Mouse (Mus musculus): ENCODE data around the gene Coro2a. TPM values are rescaled to one million over a fixed set of nuclear protein-coding genes. Genes with fewer than 3 reads are reported as not detected.

The Coro2a gene
- total and polyA plus RNA-seq, 2 experiments from 2014 or later: 0.26 to 1.6 TPM

DNA sequence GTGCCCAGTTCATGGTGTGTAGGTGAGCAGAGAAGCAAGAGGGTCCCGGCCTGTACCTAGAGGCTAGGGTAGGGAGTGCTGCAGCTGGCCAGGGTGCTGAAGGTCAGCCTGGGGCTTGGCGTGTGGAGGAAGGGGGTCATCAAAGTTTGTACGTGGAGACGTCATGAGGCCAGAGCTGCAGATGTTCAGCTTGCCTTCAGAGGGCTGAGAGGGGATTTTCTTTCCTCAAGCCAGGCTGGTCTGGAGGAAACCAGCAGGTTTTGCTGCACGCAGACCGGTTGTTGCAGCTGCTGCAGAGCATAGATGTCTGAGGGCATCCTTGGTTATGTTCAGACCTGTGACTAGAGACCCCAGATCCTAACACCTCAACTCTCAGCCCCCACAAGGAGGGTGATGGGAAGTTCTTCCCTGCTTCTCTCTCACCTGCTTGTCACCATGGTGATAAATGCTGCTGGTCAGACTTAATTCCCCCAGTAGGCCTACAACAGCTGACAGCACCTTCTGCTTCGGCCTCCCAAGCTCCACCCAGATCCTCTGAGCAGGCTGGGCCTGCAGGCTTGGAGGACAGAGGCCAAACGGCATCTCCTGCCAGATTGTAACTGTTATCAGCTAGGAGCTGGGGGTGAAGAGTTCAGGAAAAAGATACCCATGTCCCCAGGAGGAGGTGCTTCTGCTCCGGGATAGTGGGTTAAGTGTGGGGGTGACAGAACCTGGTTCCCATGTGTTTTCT, 27.8 kb downstream of the Coro2a start:
- TF ChIP-seq CTCF (IDR thresholded peaks at IDR 0.05; ENCODE audit: low read depth) (no peak), EP300 (IDR thresholded peaks at IDR 0.05; ENCODE audit: low read depth) (no peak)
- Histone ChIP-seq H3K36me3 (replicated peaks; ENCODE audit: control insufficient read depth, insufficient read depth, low read length) (no peaks in the 10 kb centered on the region), H3K4me1 (ENCODE audit: control insufficient read depth, insufficient read depth) (no peaks in the 10 kb centered on the region), H3K9ac (replicated peaks; ENCODE audit: low read depth, low read length) (no peak overlapping the region), H3K4me2 (ENCODE audit: low read depth, low read length) (no peak overlapping the region), H3K27me3 (ENCODE audit: control insufficient read depth, insufficient read depth, low read length) (no peaks in the 10 kb centered on the region), H3K4me3 (ENCODE audit: low read depth, low read length) (no peak overlapping the region), H3K27ac (ENCODE audit: low read depth) (no peak overlapping the region), H3K9me3 (replicated peaks; ENCODE audit: control insufficient read depth, low read length) (no peaks in the 10 kb centered on the region)
- DNase-seq (ENCODE audit: low spot score): no peak
- no peak for ATAC-seq (ENCODE audit: insufficient read depth, low read depth)
- 30% methylated on average over 9 of the region's 9 CpGs for WGBS

DNA sequence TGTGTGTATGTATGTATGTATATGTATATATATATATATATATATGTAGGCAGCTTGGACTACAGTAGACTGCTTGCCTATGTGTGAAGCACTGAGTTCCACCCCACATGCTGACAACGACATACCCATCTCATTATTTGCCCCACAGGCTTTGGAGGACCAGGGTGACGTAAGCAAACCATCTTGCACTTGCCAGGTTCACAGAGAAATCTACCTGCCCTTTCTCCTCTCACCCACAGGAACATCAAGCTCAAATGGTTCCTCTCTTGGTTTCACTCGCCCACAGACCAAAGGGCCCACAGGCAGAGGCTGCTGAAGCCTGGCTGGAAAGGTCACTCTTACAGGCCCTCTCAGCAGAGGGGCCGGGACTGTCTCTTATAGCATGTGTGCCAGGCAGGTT, 29.4 kb downstream of the Coro2a start:
- no peak for ATAC-seq (ENCODE audit: insufficient read depth, low read depth)
- Histone ChIP-seq H3K9ac (replicated peaks; ENCODE audit: low read depth, low read length) (no peak overlapping the region), H3K4me2 (ENCODE audit: low read depth, low read length) (no peak overlapping the region), H3K27ac (ENCODE audit: low read depth) (no peak overlapping the region), H3K9me3 (replicated peaks; ENCODE audit: control insufficient read depth, low read length) (no peaks in the 10 kb centered on the region), H3K36me3 (replicated peaks; ENCODE audit: control insufficient read depth, insufficient read depth, low read length) (no peaks in the 10 kb centered on the region), H3K27me3 (ENCODE audit: control insufficient read depth, insufficient read depth, low read length) (0 out of 2 replicates have a peak, but pooled peaks cover 4% of the 10 kb centered on the region), H3K4me3 (ENCODE audit: low read depth, low read length) (no peak overlapping the region), H3K4me1 (ENCODE audit: control insufficient read depth, insufficient read depth) (no peaks in the 10 kb centered on the region)
- no peak for TF ChIP-seq CTCF (IDR thresholded peaks at IDR 0.05; ENCODE audit: low read depth)
- no peak for TF ChIP-seq EP300 (IDR thresholded peaks at IDR 0.05; ENCODE audit: low read depth)
- DNase-seq (ENCODE audit: low spot score): no peak
- WGBS: 76% methylated on average over 4 of the region's 4 CpGs

DNA sequence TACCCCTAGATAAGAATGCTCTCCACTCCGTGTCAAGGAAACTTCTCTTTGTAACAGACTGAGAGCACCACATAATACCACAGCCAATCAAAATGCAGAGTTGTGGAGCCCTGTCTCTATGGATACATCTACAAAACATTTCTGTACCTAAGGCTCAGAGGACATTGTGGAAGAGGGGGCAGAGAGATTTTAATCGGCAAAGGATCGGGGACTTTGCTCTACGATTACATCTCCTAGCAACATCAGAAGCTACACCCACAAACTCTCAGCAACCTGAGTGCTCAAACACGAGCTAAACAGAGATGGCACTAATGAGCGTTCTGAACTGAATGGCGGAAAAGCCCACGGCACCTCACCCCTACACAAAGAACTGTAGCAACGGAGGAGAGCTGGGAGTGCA, 30.3 kb downstream of the Coro2a start:
- Histone ChIP-seq H3K27ac (ENCODE audit: low read depth) (no peak overlapping the region), H3K4me2 (ENCODE audit: low read depth, low read length) (no peak overlapping the region), H3K9ac (replicated peaks; ENCODE audit: low read depth, low read length) (no peak overlapping the region), H3K36me3 (replicated peaks; ENCODE audit: control insufficient read depth, insufficient read depth, low read length) (no peaks in the 10 kb centered on the region), H3K4me1 (ENCODE audit: control insufficient read depth, insufficient read depth) (no peaks in the 10 kb centered on the region), H3K9me3 (replicated peaks; ENCODE audit: control insufficient read depth, low read length) (no peaks in the 10 kb centered on the region), H3K27me3 (ENCODE audit: control insufficient read depth, insufficient read depth, low read length) (0 out of 2 replicates have a peak, but pooled peaks cover 4% of the 10 kb centered on the region), H3K4me3 (ENCODE audit: low read depth, low read length) (no peak overlapping the region)
- no peak for TF ChIP-seq EP300 (IDR thresholded peaks at IDR 0.05; ENCODE audit: low read depth)
- TF ChIP-seq CTCF (IDR thresholded peaks at IDR 0.05; ENCODE audit: low read depth): no peak
- no peak for ATAC-seq (ENCODE audit: insufficient read depth, low read depth)
- DNase-seq (ENCODE audit: low spot score): no peak
- WGBS: 86% methylated on average over 9 of the region's 9 CpGs

DNA sequence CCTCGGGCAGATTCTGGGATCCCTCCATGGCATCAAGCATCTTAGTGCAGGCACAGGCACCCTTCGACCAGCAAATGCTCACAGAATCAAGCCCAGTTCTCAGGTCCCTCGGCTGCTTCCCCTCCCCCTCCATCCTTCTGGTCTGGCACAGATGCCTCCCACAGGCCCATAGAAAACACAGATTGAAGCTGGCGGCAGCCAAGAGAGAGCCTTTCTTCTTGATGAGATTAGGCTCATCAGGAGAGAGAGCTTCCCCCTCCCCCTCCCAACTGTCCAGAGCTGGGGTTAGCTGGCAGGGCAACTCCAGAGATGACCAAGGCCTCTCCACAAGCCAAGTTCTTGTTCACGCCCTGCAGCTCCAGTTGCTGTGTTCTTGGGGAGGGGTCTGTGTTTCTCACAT, 32.3 kb downstream of the Coro2a start:
- no peak overlapping the region for H3K27ac ChIP-seq (ENCODE audit: low read depth)
- H3K4me3 ChIP-seq (ENCODE audit: low read depth, low read length): no peak overlapping the region
- no peak overlapping the region for H3K4me2 ChIP-seq (ENCODE audit: low read depth, low read length)
- WGBS: 30% methylated on average over 5 of the region's 5 CpGs
- no peaks in the 10 kb centered on the region for H3K9me3 ChIP-seq (replicated peaks; ENCODE audit: control insufficient read depth, low read length)
- DNase-seq (ENCODE audit: low spot score) (no peak), ATAC-seq (ENCODE audit: insufficient read depth, low read depth) (no peak)
- TF ChIP-seq EP300 (IDR thresholded peaks at IDR 0.05; ENCODE audit: low read depth) (no peak), CTCF (IDR thresholded peaks at IDR 0.05; ENCODE audit: low read depth) (no peak)
- no peaks in the 10 kb centered on the region for H3K4me1 ChIP-seq (ENCODE audit: control insufficient read depth, insufficient read depth)
- H3K27me3 ChIP-seq (ENCODE audit: control insufficient read depth, insufficient read depth, low read length): 0 out of 2 replicates have a peak, but pooled peaks cover 4% of the 10 kb centered on the region
- H3K9ac ChIP-seq (replicated peaks; ENCODE audit: low read depth, low read length): no peak overlapping the region
- no peaks in the 10 kb centered on the region for H3K36me3 ChIP-seq (replicated peaks; ENCODE audit: control insufficient read depth, insufficient read depth, low read length)

DNA sequence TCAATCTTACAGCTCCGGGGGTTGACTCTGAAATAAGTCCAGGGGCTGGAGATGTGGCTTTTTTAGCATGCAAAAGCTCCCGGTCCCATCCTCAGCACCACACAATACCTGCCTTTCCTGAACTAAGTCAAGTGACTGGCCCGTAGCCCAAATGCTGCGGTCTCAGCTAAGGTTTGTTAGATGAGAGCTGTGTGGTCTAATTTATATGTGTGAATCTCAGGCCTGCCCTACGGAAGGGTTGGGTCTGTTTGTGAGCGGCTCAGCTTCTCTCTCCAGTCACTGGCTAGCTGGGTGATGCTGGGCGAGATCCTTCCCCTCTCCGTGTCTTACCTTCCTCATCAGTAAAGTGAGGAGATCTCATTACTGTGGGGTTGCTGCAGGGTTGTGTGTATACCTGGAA, 33.8 kb downstream of the Coro2a start:
- Histone ChIP-seq H3K9ac (replicated peaks; ENCODE audit: low read depth, low read length) (no peak overlapping the region), H3K4me3 (ENCODE audit: low read depth, low read length) (no peak overlapping the region), H3K4me1 (ENCODE audit: control insufficient read depth, insufficient read depth) (no peaks in the 10 kb centered on the region), H3K4me2 (ENCODE audit: low read depth, low read length) (no peak overlapping the region), H3K36me3 (replicated peaks; ENCODE audit: control insufficient read depth, insufficient read depth, low read length) (no peaks in the 10 kb centered on the region), H3K27ac (ENCODE audit: low read depth) (no peak overlapping the region), H3K9me3 (replicated peaks; ENCODE audit: control insufficient read depth, low read length) (no peaks in the 10 kb centered on the region), H3K27me3 (ENCODE audit: control insufficient read depth, insufficient read depth, low read length) (0 out of 2 replicates have a peak, but pooled peaks cover 4% of the 10 kb centered on the region)
- ATAC-seq (ENCODE audit: insufficient read depth, low read depth) (no peak), DNase-seq (ENCODE audit: low spot score) (no peak)
- WGBS: 82% methylated on average over 8 of the region's 8 CpGs
- TF ChIP-seq EP300 (IDR thresholded peaks at IDR 0.05; ENCODE audit: low read depth): no peak
- TF ChIP-seq CTCF (IDR thresholded peaks at IDR 0.05; ENCODE audit: low read depth): no peak
